Mouse (Mus musculus): ENCODE measurements around the gene Nrxn3.

GRCm38 (mm10) chr12:89436519-89436918 is 713.8 kb downstream of the Nrxn3 start:
- TF ChIP-seq POLR2A (IDR thresholded peaks at IDR 0.05; ENCODE audit: borderline replicate concordance, low read depth, low read length) (no peak), CTCF (IDR thresholded peaks at IDR 0.05; ENCODE audit: low read depth, low read length) (no peak)
